Mouse (Mus musculus) hindbrain, postnatal 0 days (tissue): Measurements from ENCODE around the gene Lce1a2. TPM values are rescaled to one million over a fixed set of nuclear protein-coding genes. Genes with fewer than 3 reads are reported as not detected.
A peak's percentile ranks its signal among the peaks of the same experiment; 100 is the strongest.

Source experiments
- ATAC-seq: fragments of 200-750 bp; cut with Nextera tagmentation; 2 replicates; pipeline ENCODE4 v1.8.0; 2017; ENCODE audit warnings: mild to moderate bottlenecking, moderate TSS enrichment, moderate library complexity
- DNase-seq: peaks from one replicate; pipeline ENCODE4 v3.0.0-alpha.2; 2015; ENCODE audit warnings: low spot score
- H3K27ac ChIP-seq: fragments of 300-500 bp; sonication (generic); 2 replicates; pipeline ENCODE4 v1.5.1; 2014; ENCODE audit warnings: mild to moderate bottlenecking
- H3K27me3 ChIP-seq: fragments of 300-500 bp; sonication (generic); 2 replicates; pipeline ENCODE4 v1.6.1; 2014; ENCODE audit warnings: low read length, mixed read lengths; ENCODE audit not compliant: insufficient read depth
- H3K36me3 ChIP-seq: fragments of 300-500 bp; sonication (generic); 2 replicates; pipeline ENCODE4 v1.6.1; 2014; ENCODE audit warnings: low read length, mixed read lengths; ENCODE audit not compliant: insufficient read depth
- H3K4me1 ChIP-seq: fragments of 300-500 bp; sonication (generic); 2 replicates; pipeline ENCODE4 v1.6.1; 2014; ENCODE audit warnings: antibody characterized with exemption, low read length, mixed read lengths; ENCODE audit not compliant: insufficient read depth
- H3K4me2 ChIP-seq: fragments of 300-500 bp; sonication (generic); 2 replicates; pipeline ENCODE4 v1.6.1; 2014; ENCODE audit warnings: low read depth, mild to moderate bottlenecking, low read length, moderate library complexity, mixed read lengths
- H3K4me3 ChIP-seq: fragments of 300-500 bp; sonication (generic); 2 replicates; pipeline ENCODE4 v1.5.1; 2014; ENCODE audit warnings: low read length
- H3K9ac ChIP-seq: fragments of 300-500 bp; sonication (generic); replicated peaks from 2 replicates; pipeline ENCODE4 v1.6.1; 2014; ENCODE audit warnings: mild to moderate bottlenecking, low read length, moderate library complexity, mixed read lengths
- H3K9me3 ChIP-seq: fragments of 300-500 bp; sonication (generic); 2 replicates; pipeline ENCODE4 v1.6.1; 2016; ENCODE audit warnings: low read length, mixed read lengths
- CTCF ChIP-seq: IDR thresholded peaks from 2 replicates; pipeline ENCODE4 v1.5.1; 2016; ENCODE audit warnings: antibody characterized with exemption, control low read depth, low read depth
- WGBS: fragments of 180-500 bp; shearing (Covaris S2); extraction: QIAGEN DNeasy Blood & Tissue Kit; methylation state at CpG from one replicate; pipeline ENCODE4 v1.1.7; 2014; 5-methylcytosine and 5-hydroxymethylcytosine counted together
- polyA plus RNA-seq: library from polyadenylated mRNA; unstranded; fragments of >200 nt; fragmentation: Nextera tagmentation; extraction: Ambion mirVana; gene quantifications from 2 replicates; pipeline ENCODE4 v1.2.1, GENCODE M21; 2015
- total RNA-seq: library from RNA; depleted of rRNA; stranded (reverse); fragments of >200 nt; gene quantifications from 2 replicates; pipeline ENCODE4 v1.2.3, GENCODE M21; 2014; rRNA removed

Lce1a2 gene
- total and polyA plus RNA-seq, 2 experiments from 2014 or later, result not detected

- no peak within 1 kb of the TSS for H3K4me2 ChIP-seq
- H3K9ac ChIP-seq, result no peak within 1 kb of the TSS
- no peak within 1 kb of the TSS for H3K4me3 ChIP-seq
- H3K4me1 ChIP-seq, result no peaks in the 10 kb centered on the region
- no peak for ATAC-seq
- DNase-seq, result no peak
- H3K27ac ChIP-seq, result no peak within 1 kb of the TSS
- H3K36me3 ChIP-seq, result no peaks in the 10 kb centered on the region
- WGBS, result 87% methylated on average over 4 of the region's 4 CpGs
- no peaks in the 10 kb centered on the region for H3K27me3 ChIP-seq
- no peak for TF ChIP-seq CTCF
- H3K9me3 ChIP-seq, result no peaks in the 10 kb centered on the region
These were observed 8.8 kb upstream of the Lce1a2 start, which contains the start of gene Lce1c for GRCm38 (mm10) chr3:92678947-92679346. TSS of gene Lce1c (plus strand) at chr3:92679247.

GRCm38 (mm10) chr3:92656826-92657225, 13.3 kb downstream of the Lce1a2 start, which contains the start of gene Lce1b:
TSS of gene Lce1b (minus strand) at chr3:92656926.
- H3K9ac ChIP-seq, result no peak within 1 kb of the TSS
- H3K36me3 ChIP-seq, result no peaks in the 10 kb centered on the region
- no peaks in the 10 kb centered on the region for H3K4me1 ChIP-seq
- ATAC-seq, result no peak
- H3K4me3 ChIP-seq, result no peak within 1 kb of the TSS
- H3K4me2 ChIP-seq, result no peak within 1 kb of the TSS
- no peaks in the 10 kb centered on the region for H3K9me3 ChIP-seq
- H3K27ac ChIP-seq, result no peak within 1 kb of the TSS
- H3K27me3 ChIP-seq, result no peaks in the 10 kb centered on the region
- TF ChIP-seq CTCF, result no peak
- DNase-seq, result no peak

GRCm38 (mm10) chr3:92648207-92648606, 21.9 kb downstream of the Lce1a2 start, which contains the start of gene Lce1a1:
TSS of gene Lce1a1 (minus strand) at chr3:92648307.
- Histone ChIP-seq H3K4me3 (no peak within 1 kb of the TSS), H3K4me2 (no peak within 1 kb of the TSS), H3K9ac (no peak within 1 kb of the TSS), H3K27me3 (no peaks in the 10 kb centered on the region), H3K36me3 (no peaks in the 10 kb centered on the region), H3K4me1 (no peaks in the 10 kb centered on the region), H3K9me3 (no peaks in the 10 kb centered on the region), H3K27ac (no peak within 1 kb of the TSS)
- 88% methylated on average over 1 of the region's 1 CpGs for WGBS
- DNase-seq (no peak), ATAC-seq (no peak)
- TF ChIP-seq CTCF, result no peak

- H3K9ac ChIP-seq, result no peak overlapping the region
- H3K9me3 ChIP-seq, result no peaks in the 10 kb centered on the region
- no peaks in the 10 kb centered on the region for H3K27me3 ChIP-seq
- H3K27ac ChIP-seq, result no peak overlapping the region
- H3K4me1 ChIP-seq, result no peaks in the 10 kb centered on the region
- no peaks in the 10 kb centered on the region for H3K36me3 ChIP-seq
- H3K4me2 ChIP-seq, result no peak overlapping the region
- ATAC-seq (no peak), DNase-seq (no peak)
- WGBS, result 90% methylated on average over 15 of the region's 15 CpGs
- TF ChIP-seq CTCF, result no peak
- no peak overlapping the region for H3K4me3 ChIP-seq
These were observed 30.3 kb downstream of the Lce1a2 start for GRCm38 (mm10) chr3:92639854-92640253.

- Histone ChIP-seq H3K4me3 (no peak overlapping the region), H3K36me3 (no peaks in the 10 kb centered on the region), H3K27ac (no peak overlapping the region), H3K4me1 (no peaks in the 10 kb centered on the region), H3K27me3 (no peaks in the 10 kb centered on the region), H3K9me3 (no peaks in the 10 kb centered on the region), H3K4me2 (no peak overlapping the region), H3K9ac (no peak overlapping the region)
- WGBS, result 67% methylated on average over 3 of the region's 3 CpGs
- ATAC-seq (no peak), DNase-seq (no peak)
- TF ChIP-seq CTCF, result no peak
These were observed 31.5 kb downstream of the Lce1a2 start for GRCm38 (mm10) chr3:92638653-92638991.

GRCm38 (mm10) chr3:92637745-92638652, 32.1 kb downstream of the Lce1a2 start:
- Histone ChIP-seq H3K4me1 (no peaks in the 10 kb centered on the region), H3K36me3 (no peaks in the 10 kb centered on the region), H3K27me3 (no peaks in the 10 kb centered on the region), H3K9ac (no peak overlapping the region), H3K4me3 (no peak overlapping the region), H3K4me2 (no peak overlapping the region), H3K9me3 (no peaks in the 10 kb centered on the region), H3K27ac (no peak overlapping the region)
- no peak for ATAC-seq
- TF ChIP-seq CTCF, result no peak
- peak; percentile 42 for DNase-seq
- WGBS, result 28% methylated on average over 1 of the region's 1 CpGs

GRCm38 (mm10) chr3:92621560-92621959, 48.6 kb downstream of the Lce1a2 start, which contains the start of gene Lce6a:
TSS of gene Lce6a (minus strand) at chr3:92621660.
- Histone ChIP-seq H3K27me3 (no peaks in the 10 kb centered on the region), H3K4me3 (no peak within 1 kb of the TSS), H3K27ac (no peak within 1 kb of the TSS), H3K9ac (no peak within 1 kb of the TSS), H3K4me1 (no peaks in the 10 kb centered on the region), H3K36me3 (no peaks in the 10 kb centered on the region), H3K4me2 (no peak within 1 kb of the TSS), H3K9me3 (no peaks in the 10 kb centered on the region)
- ATAC-seq (no peak), DNase-seq (no peak)
- TF ChIP-seq CTCF, result no peak
- 90% methylated on average over 2 of the region's 2 CpGs for WGBS

Other genes starting within 250 kb of the Lce1a2 start
- gene Gm9774, start 240.9 kb downstream of the Lce1a2 start, total RNA-seq, result 2.5 and 3.7 TPM in 2 replicates
- gene Gm9774, start 240.9 kb downstream of the Lce1a2 start, polyA plus RNA-seq, result 9.4 and 9.6 TPM in 2 replicates
- gene Sprr2k, start 237.7 kb downstream of the Lce1a2 start, total RNA-seq, result not detected in 2 replicates
- gene Sprr2k, start 237.7 kb downstream of the Lce1a2 start, polyA plus RNA-seq, result not detected in 2 replicates
- gene Sprr1b, start 231.5 kb downstream of the Lce1a2 start, total RNA-seq, result not detected in 2 replicates
- 0.18 TPM in 1 of 2 replicates, not detected in the other for gene Sprr1b, start 231.5 kb downstream of the Lce1a2 start, polyA plus RNA-seq
- not detected in 2 replicates for gene Sprr3, start 211.6 kb downstream of the Lce1a2 start, total RNA-seq
- not detected in 2 replicates for gene Sprr3, start 211.6 kb downstream of the Lce1a2 start, polyA plus RNA-seq
- not detected in 2 replicates for gene Sprr1a, start 184.4 kb downstream of the Lce1a2 start, total RNA-seq
- 0.23 and 0.25 TPM in 2 replicates for gene Sprr1a, start 184.4 kb downstream of the Lce1a2 start, polyA plus RNA-seq
- not detected in 2 replicates for gene Sprr4, start 169.8 kb downstream of the Lce1a2 start, total RNA-seq
- not detected in 2 replicates for gene Sprr4, start 169.8 kb downstream of the Lce1a2 start, polyA plus RNA-seq
- not detected in 2 replicates for gene 2310046K23Rik, start 135.8 kb downstream of the Lce1a2 start, total RNA-seq
- gene 2310046K23Rik, start 135.8 kb downstream of the Lce1a2 start, polyA plus RNA-seq, result not detected in 2 replicates
- gene Ivl, start 96.6 kb downstream of the Lce1a2 start, total RNA-seq, result not detected in 2 replicates
- gene Ivl, start 96.6 kb downstream of the Lce1a2 start, polyA plus RNA-seq, result not detected in 2 replicates
- not detected in 2 replicates for gene Smcp, start 81.3 kb downstream of the Lce1a2 start, total RNA-seq
- gene Smcp, start 81.3 kb downstream of the Lce1a2 start, polyA plus RNA-seq, result not detected in 2 replicates
- not detected in 2 replicates for gene 2210017I01Rik, start 62.8 kb downstream of the Lce1a2 start, total RNA-seq
- gene 2210017I01Rik, start 62.8 kb downstream of the Lce1a2 start, polyA plus RNA-seq, result not detected in 2 replicates
- gene Lce6a, start 48.7 kb downstream of the Lce1a2 start, total RNA-seq, result not detected in 2 replicates
- not detected in 2 replicates for gene Lce6a, start 48.7 kb downstream of the Lce1a2 start, polyA plus RNA-seq
- not detected in 2 replicates for gene Lce1a1, start 22.0 kb downstream of the Lce1a2 start, total RNA-seq
- gene Lce1a1, start 22.0 kb downstream of the Lce1a2 start, polyA plus RNA-seq, result not detected in 2 replicates
- gene Lce1b, start 13.4 kb downstream of the Lce1a2 start, total RNA-seq, result not detected in 2 replicates
- not detected in 2 replicates for gene Lce1b, start 13.4 kb downstream of the Lce1a2 start, polyA plus RNA-seq
- not detected in 2 replicates for gene Lce1c, start 8.9 kb upstream of the Lce1a2 start, total RNA-seq
- not detected in 2 replicates for gene Lce1c, start 8.9 kb upstream of the Lce1a2 start, polyA plus RNA-seq
- gene Lce1d, start 16.9 kb upstream of the Lce1a2 start, total RNA-seq, result not detected in 2 replicates
- gene Lce1d, start 16.9 kb upstream of the Lce1a2 start, polyA plus RNA-seq, result not detected in 2 replicates
- not detected in 2 replicates for gene Lce1e, start 38.8 kb upstream of the Lce1a2 start, total RNA-seq
- gene Lce1e, start 38.8 kb upstream of the Lce1a2 start, polyA plus RNA-seq, result not detected in 2 replicates
- gene Lce1f, start 50.0 kb upstream of the Lce1a2 start, total RNA-seq, result not detected in 2 replicates
- gene Lce1f, start 50.0 kb upstream of the Lce1a2 start, polyA plus RNA-seq, result not detected in 2 replicates
- gene Gm38119, start 68.8 kb upstream of the Lce1a2 start, total RNA-seq, result not detected in 2 replicates
- not detected in 2 replicates for gene Gm38119, start 68.8 kb upstream of the Lce1a2 start, polyA plus RNA-seq
- gene Lce1g, start 82.0 kb upstream of the Lce1a2 start, total RNA-seq, result not detected in 2 replicates
- 0.20 TPM in 1 of 2 replicates, not detected in the other for gene Lce1g, start 82.0 kb upstream of the Lce1a2 start, polyA plus RNA-seq
- gene Lce1h, start 94.8 kb upstream of the Lce1a2 start, total RNA-seq, result not detected in 2 replicates
- not detected in 2 replicates for gene Lce1h, start 94.8 kb upstream of the Lce1a2 start, polyA plus RNA-seq
- not detected in 2 replicates for gene Lce1i, start 108.6 kb upstream of the Lce1a2 start, total RNA-seq
- gene Lce1i, start 108.6 kb upstream of the Lce1a2 start, polyA plus RNA-seq, result not detected in 2 replicates
- not detected in 2 replicates for gene Lce1j, start 120.2 kb upstream of the Lce1a2 start, total RNA-seq
- gene Lce1j, start 120.2 kb upstream of the Lce1a2 start, polyA plus RNA-seq, result not detected in 2 replicates
- not detected in 2 replicates for gene Lce1k, start 137.6 kb upstream of the Lce1a2 start, total RNA-seq
- gene Lce1k, start 137.6 kb upstream of the Lce1a2 start, polyA plus RNA-seq, result not detected in 2 replicates
- gene Kprp, start 156.9 kb upstream of the Lce1a2 start, total RNA-seq, result not detected in 2 replicates
- not detected in 2 replicates for gene Kprp, start 156.9 kb upstream of the Lce1a2 start, polyA plus RNA-seq
- gene Lce1l, start 181.0 kb upstream of the Lce1a2 start, total RNA-seq, result not detected in 2 replicates
- gene Lce1l, start 181.0 kb upstream of the Lce1a2 start, polyA plus RNA-seq, result not detected in 2 replicates
- not detected in 2 replicates for gene 2310050C09Rik, start 199.9 kb upstream of the Lce1a2 start, total RNA-seq
- not detected in 2 replicates for gene 2310050C09Rik, start 199.9 kb upstream of the Lce1a2 start, polyA plus RNA-seq